Mouse (Mus musculus): Measurements from ENCODE around the gene Fscb.

The Fscb gene

DNA sequence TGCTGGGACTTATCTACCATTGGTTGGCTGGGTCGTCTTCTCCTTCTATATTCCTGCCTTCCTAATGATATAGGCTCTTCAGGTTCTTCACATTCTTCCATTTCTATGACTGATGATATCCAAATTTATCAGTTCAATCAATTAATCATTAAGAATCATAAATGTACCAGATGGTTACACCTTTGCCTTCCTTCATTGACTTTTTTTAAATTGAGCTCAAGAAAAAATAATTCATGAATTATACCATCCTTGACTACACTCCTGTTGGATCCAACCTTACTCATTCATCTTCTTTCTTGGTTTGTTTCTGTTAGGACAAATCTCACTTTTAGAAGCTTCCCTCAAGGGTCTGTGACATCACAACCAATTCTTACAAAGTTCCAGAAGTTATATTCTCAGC, at the start of gene Fscb:
Fscb (minus strand) TSS at position 101 of the 400 bp plus-strand sequence.
- DNase-seq (ENCODE audit: low read depth): no peak

DNA sequence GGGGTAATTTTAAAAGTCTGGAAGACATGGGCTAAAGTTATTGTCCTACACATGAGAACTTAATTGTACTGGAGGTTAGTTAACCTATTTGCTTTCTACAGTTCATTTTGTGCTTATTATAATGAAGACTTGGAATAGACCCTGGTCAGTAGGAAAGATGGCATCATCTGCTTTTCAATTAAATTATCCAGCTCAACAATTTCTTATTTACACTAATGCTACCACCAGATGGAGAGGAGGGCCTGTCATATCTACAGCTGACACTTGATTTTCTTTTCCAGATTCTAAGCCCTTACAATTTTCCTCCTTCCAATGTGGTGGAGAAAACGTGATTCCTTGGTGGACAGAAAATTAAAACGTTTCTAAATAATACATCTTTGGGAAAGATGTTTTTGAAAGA, 42.3 kb upstream of the Fscb start:
- DNase-seq (ENCODE audit: low read depth): no peak

DNA sequence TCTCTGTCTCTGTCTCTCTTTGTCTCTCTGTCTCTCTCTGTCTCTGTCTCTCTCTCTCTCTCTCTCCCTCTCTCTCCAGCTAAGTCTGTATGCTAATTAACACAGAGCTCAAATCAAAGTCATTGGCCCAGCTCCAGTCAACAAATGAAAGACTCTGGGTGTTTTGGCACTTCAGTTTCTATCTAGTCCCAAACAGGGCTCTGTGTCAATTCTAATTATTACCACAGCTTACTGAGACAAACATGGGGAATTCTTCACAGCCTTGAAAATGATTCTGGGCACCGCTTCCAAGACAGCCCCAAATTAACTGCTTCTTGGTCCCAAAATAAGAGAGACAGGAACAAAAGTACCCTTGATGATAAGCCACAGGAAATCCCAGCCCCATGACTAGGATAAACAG, 38.9 kb upstream of the Fscb start:
- no peak for DNase-seq (ENCODE audit: low read depth)

DNA sequence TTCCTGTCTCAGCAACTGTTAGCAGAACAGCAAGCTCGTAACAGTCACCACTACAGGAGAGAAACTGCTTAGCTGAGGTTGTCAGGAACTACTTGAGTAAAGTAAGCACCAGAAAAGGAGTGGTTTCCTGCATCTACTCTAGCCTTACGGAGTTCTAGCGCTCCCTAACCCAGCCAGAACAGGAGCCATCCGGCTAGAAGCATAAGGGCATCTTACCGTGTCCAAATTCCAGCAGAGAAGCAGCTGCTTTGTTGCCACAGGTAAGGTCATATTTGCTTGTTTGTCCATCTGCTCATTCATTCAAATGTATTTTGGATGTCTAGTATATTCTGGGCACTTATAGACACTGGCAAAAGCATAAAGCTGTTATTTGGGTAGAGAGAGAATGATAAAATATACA, 23.2 kb upstream of the Fscb start:
- no peak for DNase-seq (ENCODE audit: low read depth)

DNA sequence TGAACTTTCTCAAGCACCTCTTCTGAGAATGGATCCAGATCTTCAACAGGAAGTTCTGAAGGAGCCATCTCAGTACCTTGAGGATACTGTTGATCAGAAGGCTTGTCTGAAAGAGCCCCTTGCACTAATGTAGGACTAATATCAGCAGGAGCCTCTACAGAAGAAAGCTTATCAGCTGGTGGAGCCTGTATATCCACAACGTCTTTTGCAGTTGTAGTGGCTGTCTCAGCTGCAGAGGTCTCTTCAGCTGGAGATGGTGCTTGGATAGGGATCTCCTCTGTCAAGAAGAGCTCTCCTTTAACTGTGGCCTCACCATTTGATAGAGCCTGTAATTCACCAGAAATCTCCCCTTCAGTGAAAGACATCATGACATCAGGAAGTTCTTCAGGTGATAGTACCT, 875 bp downstream of the Fscb start:
- DNase-seq (ENCODE audit: low read depth): no peak

DNA sequence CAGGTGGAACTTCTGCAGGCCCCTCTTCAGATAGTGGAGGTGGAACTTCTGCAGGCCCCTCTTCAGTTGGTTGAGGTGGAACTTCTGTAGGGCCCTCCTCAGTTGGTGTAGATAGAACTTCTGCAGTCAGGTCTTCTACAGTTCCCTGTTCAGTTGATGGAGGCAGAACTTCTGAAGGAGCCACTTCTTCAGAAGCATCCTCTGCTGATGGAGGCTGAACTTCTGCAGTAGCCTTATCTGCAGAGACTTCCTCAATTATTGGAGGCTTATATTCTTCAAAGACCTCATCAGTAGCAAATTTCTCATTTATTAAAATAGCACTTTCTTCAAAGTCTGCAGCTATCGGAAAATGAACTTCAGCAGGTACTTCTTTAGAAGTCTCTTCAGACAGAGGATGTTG, 1.4 kb downstream of the Fscb start:
- no peak for DNase-seq (ENCODE audit: low read depth)

DNA sequence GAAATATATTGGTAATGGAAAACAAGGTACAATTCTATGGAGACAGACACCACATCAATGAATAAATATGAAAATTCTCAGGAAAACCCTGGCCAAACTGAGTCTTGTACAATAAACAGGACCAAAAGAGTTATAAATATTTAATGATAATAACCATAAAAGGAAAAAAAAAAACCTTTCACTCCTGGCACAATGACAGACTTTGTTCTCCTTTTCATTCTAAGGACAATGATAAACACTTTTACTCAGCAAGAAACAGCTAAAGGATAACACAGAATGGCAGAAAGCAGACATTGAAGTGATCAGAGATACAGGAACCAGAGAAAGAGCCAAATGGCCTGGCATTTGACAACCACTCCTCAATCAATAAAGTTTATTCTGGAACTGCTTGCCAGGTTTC, 19.3 kb downstream of the Fscb start:
- DNase-seq (ENCODE audit: low read depth): no peak

DNA sequence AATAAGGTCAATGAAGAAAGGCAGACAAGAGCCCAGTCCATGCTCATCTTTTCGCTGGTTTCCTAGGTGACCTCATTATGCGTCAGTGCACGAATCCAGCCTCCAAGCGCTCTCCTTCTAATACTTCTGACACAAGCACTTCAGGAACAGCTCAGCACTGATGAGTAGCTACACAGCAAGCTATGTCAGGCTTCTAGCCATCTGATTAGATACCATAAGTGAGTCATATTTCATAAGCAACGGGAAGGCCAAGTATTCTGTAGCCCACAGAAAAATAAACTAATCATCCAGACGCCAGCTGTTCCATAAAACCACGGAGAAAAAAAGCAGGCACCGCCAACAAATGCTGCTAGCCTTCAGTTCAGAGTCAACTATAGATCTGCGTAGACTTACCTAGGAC, 24.6 kb downstream of the Fscb start:
- peak; percentile 27 for DNase-seq (ENCODE audit: low read depth)

DNA sequence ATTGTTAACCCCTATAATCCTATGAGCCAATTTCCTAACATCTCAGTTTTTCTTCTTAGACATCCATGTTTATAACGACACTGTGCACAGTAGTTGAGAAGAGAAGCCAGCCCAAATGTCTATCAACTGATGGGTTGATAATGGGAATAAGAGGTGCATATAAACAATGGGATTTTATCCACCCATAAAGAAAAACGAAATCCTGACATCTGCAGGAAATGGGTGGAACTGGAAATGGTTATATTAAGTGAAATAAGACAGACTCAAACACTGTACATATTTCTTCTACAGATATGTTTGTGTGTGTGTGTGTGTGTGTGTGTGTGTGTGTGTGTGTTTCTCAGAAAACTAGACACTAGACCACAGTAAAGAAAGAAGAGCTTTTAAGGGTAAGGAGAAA, 37.8 kb downstream of the Fscb start:
- no peak for DNase-seq (ENCODE audit: low read depth)
